Mouse (Mus musculus): Measurements from ENCODE around the gene Wnt10a. TPM values are rescaled to one million over a fixed set of nuclear protein-coding genes. Genes with fewer than 3 reads are reported as not detected.

Gene Wnt10a
- polyA plus RNA-seq, 1 experiment from 2014 or later, result not detected

Other genes starting within 250 kb of the Wnt10a start
- 0.17 and 0.26 TPM in 2 replicates for gene Plcd4, start 248.6 kb upstream of the Wnt10a start, polyA plus RNA-seq (2015; fragmentation: Nextera tagmentation; extraction: Ambion mirVana)
- 11.7 and 12.0 TPM in 2 replicates for gene Usp37, start 247.2 kb upstream of the Wnt10a start, polyA plus RNA-seq (2015; fragmentation: Nextera tagmentation; extraction: Ambion mirVana)
- gene Zfp142, start 203.3 kb upstream of the Wnt10a start, polyA plus RNA-seq (2015; fragmentation: Nextera tagmentation; extraction: Ambion mirVana), result 1.9 and 2.0 TPM in 2 replicates
- gene Bcs1l, start 203.2 kb upstream of the Wnt10a start, polyA plus RNA-seq (2015; fragmentation: Nextera tagmentation; extraction: Ambion mirVana), result 9.0 and 9.4 TPM in 2 replicates
- 12.1 and 12.2 TPM in 2 replicates for gene Rnf25, start 190.1 kb upstream of the Wnt10a start, polyA plus RNA-seq (2015; fragmentation: Nextera tagmentation; extraction: Ambion mirVana)
- gene Stk36, start 190.1 kb upstream of the Wnt10a start, polyA plus RNA-seq (2015; fragmentation: Nextera tagmentation; extraction: Ambion mirVana), result 0.21 and 0.24 TPM in 2 replicates
- 3.7 and 4.5 TPM in 2 replicates for gene Ttll4, start 129.8 kb upstream of the Wnt10a start, polyA plus RNA-seq (2015; fragmentation: Nextera tagmentation; extraction: Ambion mirVana)
- 5.8 TPM in 2 replicates for gene Cyp27a1, start 77.9 kb upstream of the Wnt10a start, polyA plus RNA-seq (2015; fragmentation: Nextera tagmentation; extraction: Ambion mirVana)
- 0.05 and 0.20 TPM in 2 replicates for gene Prkag3, start 42.3 kb upstream of the Wnt10a start, polyA plus RNA-seq (2015; fragmentation: Nextera tagmentation; extraction: Ambion mirVana)
- gene Wnt6, start 19.6 kb upstream of the Wnt10a start, polyA plus RNA-seq (2015; fragmentation: Nextera tagmentation; extraction: Ambion mirVana), result 0.09 TPM in 1 of 2 replicates, not detected in the other
- not detected in 2 replicates for gene Cdk5r2, start 63.4 kb downstream of the Wnt10a start, polyA plus RNA-seq (2015; fragmentation: Nextera tagmentation; extraction: Ambion mirVana)
- 0.09 TPM in 1 of 2 replicates, not detected in the other for gene Fev, start 93.9 kb downstream of the Wnt10a start, polyA plus RNA-seq (2015; fragmentation: Nextera tagmentation; extraction: Ambion mirVana)
- not detected in 2 replicates for gene Cryba2, start 101.6 kb downstream of the Wnt10a start, polyA plus RNA-seq (2015; fragmentation: Nextera tagmentation; extraction: Ambion mirVana)
- not detected in 2 replicates for gene Cfap65, start 144.1 kb downstream of the Wnt10a start, polyA plus RNA-seq (2015; fragmentation: Nextera tagmentation; extraction: Ambion mirVana)
- 2.4 and 3.1 TPM in 2 replicates for gene Ihh, start 160.2 kb downstream of the Wnt10a start, polyA plus RNA-seq (2015; fragmentation: Nextera tagmentation; extraction: Ambion mirVana)